ENCODE assay signal across 8 mouse cellular contexts in the genomic region with DNA sequence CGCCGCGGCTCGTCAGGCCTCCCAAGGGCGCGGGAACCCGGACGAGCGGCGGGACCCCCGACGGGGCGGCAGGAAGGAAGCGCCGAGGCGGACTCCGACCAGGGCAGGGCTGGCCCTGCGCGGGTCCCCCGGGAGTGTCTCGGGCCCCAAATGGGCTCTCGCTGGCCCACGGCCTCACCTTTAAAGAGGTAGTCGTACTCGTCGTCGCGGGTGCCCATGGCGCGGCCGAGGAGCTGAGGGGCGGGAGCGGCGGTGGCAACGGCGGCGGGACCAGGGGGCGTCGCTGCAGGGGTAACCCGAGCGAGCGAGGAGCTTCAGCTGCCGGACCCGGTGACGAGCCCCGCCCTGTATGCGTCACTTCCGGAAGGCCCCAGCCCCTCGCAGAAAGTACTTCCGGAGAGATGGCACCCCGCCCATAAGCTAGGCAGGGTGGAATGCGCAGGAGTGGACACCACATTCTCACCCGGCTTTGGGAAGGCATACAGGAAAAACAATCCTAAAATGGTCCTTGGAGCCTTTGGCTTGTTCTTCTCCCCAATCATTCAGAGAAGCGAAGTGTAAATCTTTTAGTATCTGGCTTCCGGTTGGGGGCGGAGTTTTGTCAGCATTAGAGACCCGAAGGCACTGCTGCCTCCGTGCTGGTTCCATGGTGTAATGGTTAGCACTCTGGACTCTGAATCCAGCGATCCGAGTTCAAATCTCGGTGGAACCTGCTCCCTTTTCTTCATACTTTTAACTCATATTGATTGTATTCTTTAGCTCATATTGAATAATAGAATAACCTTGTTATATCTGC. TPM values are rescaled to one million over a fixed set of nuclear protein-coding genes. Genes with fewer than 3 reads are reported as not detected.
DNase-seq lines count a peak whose midpoint lies in the region; ATAC-seq lines count a peak whose summit lies in the region.

A gene (minus strand): TSS at position 353 of the 796 bp plus-strand sequence.

- H3K36me3 ChIP-seq in hindbrain, embryonic 16.5 days (ENCODE audit: control insufficient read depth, insufficient read depth, low read length) = no peaks in the 10 kb centered on the region
- no peaks in the 10 kb centered on the region for H3K36me3 ChIP-seq in macrophage (ENCODE audit: inconsistent target)

- peak; percentile 82 for DNase-seq in WW6 (ENCODE audit: low read depth, low spot score)
- DNase-seq in cerebellum, postnatal 4 days (ENCODE audit: low spot score in 2 of 2) = peak; percentile 89 to 94
- peak; percentile 97 for DNase-seq in gastrocnemius, adult 18-20 months (ENCODE audit: low spot score)
- DNase-seq in left cerebral cortex, adult 18-20 months (ENCODE audit: low spot score in 2 of 2) = peak; percentile 97
- DNase-seq in right cerebral cortex, adult 18-20 months = peak; percentile 97
- DNase-seq in urinary bladder, postnatal 10 days (ENCODE audit: low spot score) = peak; percentile 91

- peak within 1 kb of the TSS; percentile 74 for H3K4me2 ChIP-seq in hindbrain, embryonic 16.5 days (ENCODE audit: low read length)

- H3K9ac ChIP-seq in hindbrain, embryonic 16.5 days (ENCODE audit: low read depth, low read length) = peak within 1 kb of the TSS; percentile 93

- peaks cover 47% of the 10 kb centered on the region for H3K79me2 ChIP-seq in macrophage (ENCODE audit: inconsistent target)

- peaks cover 9% of the 10 kb centered on the region for H3K4me1 ChIP-seq in hindbrain, embryonic 16.5 days (ENCODE audit: control insufficient read depth, insufficient read depth, low read depth, low read length)

- H3K9me3 ChIP-seq in hindbrain, embryonic 16.5 days (ENCODE audit: control insufficient read depth, low read length) = no peaks in the 10 kb centered on the region

- peak within 1 kb of the TSS; percentile 96 for H3K27ac ChIP-seq in hindbrain, embryonic 16.5 days (ENCODE audit: low read depth, low read length)
- peak within 1 kb of the TSS; percentile 85 for H3K27ac ChIP-seq in macrophage

- peak within 1 kb of the TSS; percentile 99 for H3K4me3 ChIP-seq in hindbrain, embryonic 16.5 days (ENCODE audit: low read length)
- peak within 1 kb of the TSS; percentile 92 for H3K4me3 ChIP-seq in macrophage (ENCODE audit: inconsistent target)

- no peaks in the 10 kb centered on the region for H3K27me3 ChIP-seq in hindbrain, embryonic 16.5 days (replicated peaks; ENCODE audit: control insufficient read depth, insufficient read depth, low read length)

- WGBS in hindbrain, embryonic 16.5 days = under 1% methylated on average over 60 of the region's 61 CpGs
- under 1% methylated on average over 53 of the region's 61 CpGs for WGBS in macrophage (ENCODE audit: missing documents)

- peak; percentile 97 for ATAC-seq in hindbrain, embryonic 16.5 days

RNA-seq across cellular contexts. Expression of the gene that starts here (rescaled TPM):
- 10 to 100 TPM; 93.9 to 96.6 TPM for total RNA-seq in gastrocnemius, adult 18-20 months (2021)
- 441 and 466 TPM in 2 replicates for polyA plus RNA-seq in hindbrain, embryonic 16.5 days (2015; fragmentation: Nextera tagmentation; extraction: Ambion mirVana)
- total RNA-seq in left cerebral cortex, adult 18-20 months (2021) = 100 to 1,000 TPM; 229 to 237 TPM
- total RNA-seq in macrophage (2018; cell fraction: chromatin; rRNA removed) = 100 to 1,000 TPM in 5 of 26 experiments, 10 to 100 TPM in 21; 67.4 to 117 (median 73.8) TPM
- total RNA-seq in macrophage (2018; cell fraction: cytosol; rRNA removed) = 100 to 1,000 TPM; 177 to 284 (median 221) TPM
- 100 to 1,000 TPM in 10 of 26 experiments, 10 to 100 TPM in 16; 65.8 to 128 (median 94.2) TPM for total RNA-seq in macrophage (2018; cell fraction: nucleus; rRNA removed)
- polyA plus RNA-seq in macrophage (2018) = 214 to 374 TPM (median 216 TPM) in 3 replicates

Comparison
In these comparisons a context has a peak if more than half of its experiments do, and no peak if none do; other contexts are left out.
1. Peak in every context shown above with its lines: DNase-seq, ATAC-seq, H3K4me3 ChIP-seq and H3K27ac ChIP-seq.